In genomic region chr9:90315662-90316061, GRCm38 (mm10) we compare ENCODE assay signal across 17 mouse cellular contexts. TPM values are rescaled to one million over a fixed set of nuclear protein-coding genes. Genes with fewer than 3 reads are reported as not detected.
A peak's percentile ranks its signal among the peaks of the same experiment; 100 is the strongest.
DNase-seq lines count a peak whose midpoint lies in the region; ATAC-seq and TF ChIP-seq lines count a peak whose summit lies in the region.
"Had no signal": no experiment of that assay in that cellular context is flagged by ENCODE, and none has a peak within 500 bp of the region (broad histone marks: within the 10 kb centered on the region; RNA-seq: fewer than 3 reads in every experiment).

No protein-coding gene starts in this region.

- no peak for TF ChIP-seq POLR2A in liver, adult 2 months (IDR thresholded peaks at IDR 0.05; ENCODE audit: extremely low read depth, insufficient read depth, low read length)

- H3K4me1 ChIP-seq in intestine, embryonic 15.5 days (replicated peaks): no peaks in the 10 kb centered on the region
- no peaks in the 10 kb centered on the region for H3K4me1 ChIP-seq in intestine, embryonic 16.5 days (ENCODE audit: control insufficient read depth, insufficient read depth, low read length)
- peaks cover 4% of the 10 kb centered on the region; the same call in 1 of the 2 replicates for H3K4me1 ChIP-seq in liver, adult 2 months (ENCODE audit: control insufficient read depth, insufficient read depth, low read length)
- H3K4me1 ChIP-seq in liver, embryonic 11.5 days (replicated peaks; ENCODE audit: control insufficient read depth, insufficient read depth, low read length): no peaks in the 10 kb centered on the region

- no peak overlapping the region for H3K4me3 ChIP-seq in intestine, embryonic 15.5 days (replicated peaks)
- no peak overlapping the region for H3K4me3 ChIP-seq in intestine, embryonic 16.5 days (ENCODE audit: low read length)
- H3K4me3 ChIP-seq in liver, adult 2 months (ENCODE audit: insufficient read depth, low read depth, low read length): peak overlapping the region; percentile 49; the same call in 1 of the 2 replicates
- H3K4me3 ChIP-seq in liver, embryonic 11.5 days (ENCODE audit: low read depth, low read length): no peak overlapping the region

- no peak overlapping the region for H3K27ac ChIP-seq in intestine, embryonic 15.5 days
- no peak overlapping the region for H3K27ac ChIP-seq in intestine, embryonic 16.5 days (ENCODE audit: low read length)
- peak overlapping the region; percentile 81 for H3K27ac ChIP-seq in liver, adult 2 months (replicated peaks; ENCODE audit: insufficient read depth, low read depth, low read length)
- H3K27ac ChIP-seq in liver, embryonic 11.5 days (ENCODE audit: low read depth, low read length): no peak overlapping the region

- H3K9me3 ChIP-seq in intestine, embryonic 15.5 days: no peaks in the 10 kb centered on the region
- no peaks in the 10 kb centered on the region for H3K9me3 ChIP-seq in intestine, embryonic 16.5 days (ENCODE audit: control insufficient read depth, low read length)
- no peaks in the 10 kb centered on the region for H3K9me3 ChIP-seq in liver, embryonic 11.5 days (ENCODE audit: control insufficient read depth, low read length)

- 72% methylated on average over 11 of the region's 11 CpGs for WGBS in intestine, embryonic 15.5 days
- WGBS in intestine, embryonic 16.5 days: 72% methylated on average over 11 of the region's 11 CpGs
- 29% methylated on average over 11 of the region's 11 CpGs for WGBS in liver, adult 2 months
- 77% methylated on average over 11 of the region's 11 CpGs for WGBS in liver, embryonic 11.5 days

- no peak overlapping the region for H3K9ac ChIP-seq in intestine, embryonic 15.5 days
- H3K9ac ChIP-seq in intestine, embryonic 16.5 days (ENCODE audit: low read depth, low read length): no peak overlapping the region
- peak overlapping the region; percentile 67; the same call in 1 of the 2 replicates for H3K9ac ChIP-seq in liver, adult 2 months (ENCODE audit: low read depth, low read length)
- H3K9ac ChIP-seq in liver, embryonic 11.5 days (ENCODE audit: low read depth, low read length): no peak overlapping the region

- no peaks in the 10 kb centered on the region for H3K36me3 ChIP-seq in intestine, embryonic 15.5 days
- no peaks in the 10 kb centered on the region for H3K36me3 ChIP-seq in intestine, embryonic 16.5 days (ENCODE audit: control insufficient read depth, insufficient read depth, low read length)
- H3K36me3 ChIP-seq in liver, adult 2 months (ENCODE audit: control insufficient read depth, insufficient read depth, low read length): no peaks in the 10 kb centered on the region
- no peaks in the 10 kb centered on the region for H3K36me3 ChIP-seq in liver, embryonic 11.5 days (ENCODE audit: control insufficient read depth, insufficient read depth, low read length)
- H3K36me3 ChIP-seq: G1E had no signal

- no peak for TF ChIP-seq CTCF in liver, adult 2 months (IDR thresholded peaks at IDR 0.05; ENCODE audit: low read depth, low read length)

- H3K4me2 ChIP-seq in intestine, embryonic 15.5 days (replicated peaks): no peak overlapping the region
- no peak overlapping the region for H3K4me2 ChIP-seq in intestine, embryonic 16.5 days (ENCODE audit: low read depth, low read length)
- H3K4me2 ChIP-seq in liver, embryonic 11.5 days: no peak overlapping the region

- no peaks in the 10 kb centered on the region for H3K79me2 ChIP-seq in liver, adult 2 months (ENCODE audit: control insufficient read depth, insufficient read depth, low read length)

- no peaks in the 10 kb centered on the region for H3K27me3 ChIP-seq in intestine, embryonic 15.5 days (replicated peaks)
- no peaks in the 10 kb centered on the region for H3K27me3 ChIP-seq in intestine, embryonic 16.5 days (replicated peaks; ENCODE audit: control insufficient read depth, insufficient read depth, low read length)
- no peaks in the 10 kb centered on the region for H3K27me3 ChIP-seq in liver, adult 2 months (ENCODE audit: control insufficient read depth, insufficient read depth, low read length)
- no peaks in the 10 kb centered on the region for H3K27me3 ChIP-seq in liver, embryonic 11.5 days (replicated peaks; ENCODE audit: control insufficient read depth, insufficient read depth, low read length)
- H3K27me3 ChIP-seq: CH12.LX had no signal

- peak; percentile 92 for DNase-seq in liver, adult 2 months (ENCODE audit: extremely low read depth, low read depth, low spot score)
- no peak for DNase-seq in liver, embryonic 11.5 days (ENCODE audit: low spot score)
- DNase-seq: adrenal gland, adult 2 months; adrenal gland, adult 8-10 months; adrenal gland, postnatal 10 days; adrenal gland, postnatal 14 days; adrenal gland, postnatal 25 days; adrenal gland, postnatal 36 days; B cell, adult 2 months; cerebellum, adult 11 months had no signal

- ATAC-seq in intestine, embryonic 15.5 days: 0 out of 2 replicates have a peak, but pooled peaks have one; percentile 20
- no peak for ATAC-seq in intestine, embryonic 16.5 days
- ATAC-seq in liver, embryonic 11.5 days (replicated peaks; ENCODE audit: low FRiP score): no peak
- ATAC-seq: activated CD4-positive, CD25-positive, alpha-beta regulatory T cell, adult 4 months; CD4-positive, CD25-positive, alpha-beta regulatory T cell, adult 4 months; Patski had no signal

RNA-seq across cellular contexts. Expression of gene Tbc1d2b, which starts 45.1 kb away (rescaled TPM):
- polyA plus RNA-seq in intestine, embryonic 15.5 days (2015; fragmentation: Nextera tagmentation; extraction: Ambion mirVana): 14.6 and 14.9 TPM in 2 replicates
- polyA plus RNA-seq in intestine, embryonic 16.5 days (2015; fragmentation: Nextera tagmentation; extraction: Ambion mirVana): 9.3 and 11.0 TPM in 2 replicates
- total RNA-seq in liver, adult 2 months (2014; rRNA removed): 14.1 and 22.1 TPM in 2 replicates
- 12.7 and 16.9 TPM in 2 replicates for polyA plus RNA-seq in liver, adult 2 months (2012; rRNA removed)
- polyA plus RNA-seq in liver, embryonic 11.5 days (2014; fragmentation: Nextera tagmentation; extraction: Ambion mirVana): 13.2 and 14.2 TPM in 2 replicates
